Mouse (Mus musculus) stomach, postnatal 0 days (tissue): ENCODE measurements at regions not wholly inside any gene's neighbourhood (a gene's known extent, or its start where the extent isn't known, plus 50 kb on each side); places are given as distances from the start of the nearest gene placed in this dataset.
A peak's percentile ranks its signal among the peaks of the same experiment; 100 is the strongest.

Experiments used
- ATAC-seq: fragments of 200-750 bp; cut with Nextera tagmentation; 2 replicates; pipeline ENCODE4 v1.8.0; 2017; ENCODE audit not compliant: low FRiP score, low TSS enrichment
- DNase-seq: peaks from one replicate; pipeline ENCODE4 v3.0.0-alpha.2; 2016; ENCODE audit warnings: low spot score
- H3K27ac ChIP-seq: fragments of 300-500 bp; sonication (generic); replicated peaks from 2 replicates; pipeline ENCODE4 v1.5.1; 2014; ENCODE audit warnings: mild to moderate bottlenecking, control low read depth
- H3K27me3 ChIP-seq: fragments of 300-500 bp; sonication (generic); 2 replicates; pipeline ENCODE4 v1.6.1; 2014; ENCODE audit warnings: low read length; ENCODE audit not compliant: control insufficient read depth, insufficient read depth
- H3K36me3 ChIP-seq: fragments of 300-500 bp; sonication (generic); 2 replicates; pipeline ENCODE4 v1.6.1; 2014; ENCODE audit warnings: low read length, mixed read lengths; ENCODE audit not compliant: control insufficient read depth, insufficient read depth
- H3K4me1 ChIP-seq: fragments of 300-500 bp; sonication (generic); replicated peaks from 2 replicates; pipeline ENCODE4 v1.6.1; 2014; ENCODE audit warnings: antibody characterized with exemption; ENCODE audit not compliant: control insufficient read depth, insufficient read depth
- H3K4me2 ChIP-seq: fragments of 300-500 bp; sonication (generic); replicated peaks from 2 replicates; pipeline ENCODE4 v1.6.1; 2014; ENCODE audit warnings: low read depth, mild to moderate bottlenecking, control low read depth, moderate library complexity
- H3K4me3 ChIP-seq: fragments of 300-500 bp; sonication (generic); 2 replicates; pipeline ENCODE4 v1.5.1; 2014; ENCODE audit warnings: low read depth, low read length, control low read depth
- H3K9ac ChIP-seq: fragments of 300-500 bp; sonication (generic); 2 replicates; pipeline ENCODE4 v1.6.1; 2014; ENCODE audit warnings: mild to moderate bottlenecking, low read length, control low read depth, mixed read lengths
- H3K9me3 ChIP-seq: fragments of 300-500 bp; sonication (generic); 2 replicates; pipeline ENCODE4 v1.6.1; 2016; ENCODE audit warnings: low read length; ENCODE audit not compliant: control insufficient read depth
- CTCF ChIP-seq: IDR thresholded peaks from 2 replicates; pipeline ENCODE4 v1.5.1; 2016; ENCODE audit warnings: antibody characterized with exemption, low read depth, mild to moderate bottlenecking, moderate library complexity
- EP300 ChIP-seq: optimal IDR thresholded peaks from 2 replicates; pipeline ENCODE3; 2016; ENCODE audit warnings: antibody characterized with exemption
- WGBS: fragments of 180-500 bp; shearing (Covaris S2); extraction: QIAGEN DNeasy Blood & Tissue Kit; methylation state at CpG from one replicate; pipeline ENCODE4 v1.1.7; 2014; 5-methylcytosine and 5-hydroxymethylcytosine counted together

GRCm38 (mm10) chr1:151118982-151119381 is 63.4 kb upstream of the Gm47985 start:
- no peak overlapping the region for H3K27ac ChIP-seq
- no peaks in the 10 kb centered on the region for H3K27me3 ChIP-seq
- no peaks in the 10 kb centered on the region for H3K4me1 ChIP-seq
- H3K9me3 ChIP-seq = no peaks in the 10 kb centered on the region
- DNase-seq (no peak), ATAC-seq (no peak)
- no peak overlapping the region for H3K4me2 ChIP-seq
- TF ChIP-seq EP300 (no peak), CTCF (peak; percentile 49)
- no peaks in the 10 kb centered on the region for H3K36me3 ChIP-seq
- WGBS = 78% methylated on average over 4 of the region's 4 CpGs
- no peak overlapping the region for H3K9ac ChIP-seq
- H3K4me3 ChIP-seq = no peak overlapping the region

- Histone ChIP-seq H3K9ac (no peak overlapping the region), H3K4me3 (no peak overlapping the region), H3K4me2 (no peak overlapping the region), H3K36me3 (no peaks in the 10 kb centered on the region), H3K27me3 (no peaks in the 10 kb centered on the region), H3K27ac (no peak overlapping the region), H3K9me3 (no peaks in the 10 kb centered on the region), H3K4me1 (no peaks in the 10 kb centered on the region)
- no peak for ATAC-seq
- no peak for DNase-seq
- WGBS = 68% methylated on average over 7 of the region's 7 CpGs
- TF ChIP-seq EP300 = no peak
- no peak for TF ChIP-seq CTCF
These were observed 62.8 kb upstream of the Gm47985 start for GRCm38 (mm10) chr1:151119566-151119965.

GRCm38 (mm10) chr1:151121686-151122085 is 60.7 kb upstream of the Gm47985 start:
- H3K9me3 ChIP-seq = no peaks in the 10 kb centered on the region
- H3K27ac ChIP-seq = no peak overlapping the region
- no peak overlapping the region for H3K4me2 ChIP-seq
- 83% methylated on average over 2 of the region's 2 CpGs for WGBS
- H3K9ac ChIP-seq = no peak overlapping the region
- DNase-seq = no peak
- no peak for TF ChIP-seq EP300
- no peak for TF ChIP-seq CTCF
- H3K36me3 ChIP-seq = no peaks in the 10 kb centered on the region
- H3K27me3 ChIP-seq = no peaks in the 10 kb centered on the region
- ATAC-seq = no peak
- H3K4me1 ChIP-seq = no peaks in the 10 kb centered on the region
- H3K4me3 ChIP-seq = no peak overlapping the region

GRCm38 (mm10) chr1:151123964-151124363 is 58.4 kb upstream of the Gm47985 start:
- Histone ChIP-seq H3K4me3 (no peak overlapping the region), H3K9me3 (no peaks in the 10 kb centered on the region), H3K4me2 (no peak overlapping the region), H3K27me3 (no peaks in the 10 kb centered on the region), H3K27ac (no peak overlapping the region), H3K36me3 (no peaks in the 10 kb centered on the region), H3K9ac (no peak overlapping the region), H3K4me1 (no peaks in the 10 kb centered on the region)
- ATAC-seq (no peak), DNase-seq (no peak)
- TF ChIP-seq EP300 = no peak
- TF ChIP-seq CTCF = no peak
- WGBS = 79% methylated on average over 7 of the region's 7 CpGs

GRCm38 (mm10) chr1:151125028-151125659 is 57.2 kb upstream of the Gm47985 start:
- no peaks in the 10 kb centered on the region for H3K9me3 ChIP-seq
- WGBS = 75% methylated on average over 9 of the region's 9 CpGs
- H3K36me3 ChIP-seq = no peaks in the 10 kb centered on the region
- no peak overlapping the region for H3K27ac ChIP-seq
- no peaks in the 10 kb centered on the region for H3K27me3 ChIP-seq
- H3K4me2 ChIP-seq = no peak overlapping the region
- no peak for TF ChIP-seq CTCF
- TF ChIP-seq EP300 = no peak
- no peak overlapping the region for H3K9ac ChIP-seq
- H3K4me3 ChIP-seq = no peak overlapping the region
- H3K4me1 ChIP-seq = no peaks in the 10 kb centered on the region
- no peak for ATAC-seq
- no peak for DNase-seq

- no peaks in the 10 kb centered on the region for H3K27me3 ChIP-seq
- H3K36me3 ChIP-seq = no peaks in the 10 kb centered on the region
- H3K4me2 ChIP-seq = no peak overlapping the region
- WGBS = 56% methylated on average over 3 of the region's 3 CpGs
- no peaks in the 10 kb centered on the region for H3K4me1 ChIP-seq
- TF ChIP-seq EP300 = no peak
- TF ChIP-seq CTCF = no peak
- DNase-seq = no peak
- ATAC-seq = no peak
- no peak overlapping the region for H3K9ac ChIP-seq
- no peaks in the 10 kb centered on the region for H3K9me3 ChIP-seq
- H3K27ac ChIP-seq = no peak overlapping the region
- H3K4me3 ChIP-seq = no peak overlapping the region
These were observed 56.4 kb upstream of the Gm47985 start for GRCm38 (mm10) chr1:151125764-151126485.
